Mouse (Mus musculus) hindbrain, embryonic 10.5 days (tissue): ENCODE measurements at regions not wholly inside any gene's neighbourhood (a gene's known extent, or its start where the extent isn't known, plus 50 kb on each side); places are given as distances from the start of the nearest gene placed in this dataset.

Source experiments
- DNase-seq: peaks from one replicate; pipeline ENCODE4 v3.0.0-alpha.2; 2017; ENCODE audit warnings: low spot score
- H3K27ac ChIP-seq: fragments of 300-500 bp; sonication (generic); 2 replicates; pipeline ENCODE4 v1.5.1; 2016; ENCODE audit warnings: mild to moderate bottlenecking, moderate library complexity
- H3K27me3 ChIP-seq: fragments of 300-500 bp; sonication (generic); 2 replicates; pipeline ENCODE4 v1.6.1; 2016; ENCODE audit warnings: mild to moderate bottlenecking; ENCODE audit not compliant: poor library complexity, insufficient read depth, severe bottlenecking
- H3K36me3 ChIP-seq: fragments of 300-500 bp; sonication (generic); 2 replicates; pipeline ENCODE4 v1.6.1; 2016; ENCODE audit warnings: mild to moderate bottlenecking, moderate library complexity
- H3K4me1 ChIP-seq: fragments of 300-500 bp; sonication (generic); replicated peaks from 2 replicates; pipeline ENCODE4 v1.6.1; 2016; ENCODE audit warnings: mild to moderate bottlenecking
- H3K4me3 ChIP-seq: fragments of 300-500 bp; sonication (generic); 2 replicates; pipeline ENCODE4 v1.5.1; 2016; ENCODE audit warnings: mild to moderate bottlenecking, moderate library complexity
- H3K9me3 ChIP-seq: fragments of 300-500 bp; sonication (generic); 2 replicates; pipeline ENCODE4 v1.6.1; 2016; ENCODE audit warnings: mild to moderate bottlenecking, moderate library complexity
- WGBS: fragments of 180-500 bp; shearing (Covaris S2); methylation state at CpG from one replicate; pipeline ENCODE4 v1.1.7; 2016; 5-methylcytosine and 5-hydroxymethylcytosine counted together

- 92% methylated on average over 6 of the region's 6 CpGs for WGBS
- H3K36me3 ChIP-seq = no peaks in the 10 kb centered on the region
- DNase-seq = no peak
- no peaks in the 10 kb centered on the region for H3K27me3 ChIP-seq
- H3K4me1 ChIP-seq = peaks cover 22% of the 10 kb centered on the region
- H3K9me3 ChIP-seq = no peaks in the 10 kb centered on the region
- H3K27ac ChIP-seq = no peak overlapping the region
- no peak overlapping the region for H3K4me3 ChIP-seq
These were observed 156.3 kb downstream of the Grm4 start for GRCm38 (mm10) chr17:27364899-27365298.

GRCm38 (mm10) chr17:27364338-27364737, 156.9 kb downstream of the Grm4 start:
- 91% methylated on average over 7 of the region's 7 CpGs for WGBS
- H3K4me3 ChIP-seq = no peak overlapping the region
- peaks cover 26% of the 10 kb centered on the region for H3K4me1 ChIP-seq
- no peak overlapping the region for H3K27ac ChIP-seq
- DNase-seq = no peak
- H3K27me3 ChIP-seq = no peaks in the 10 kb centered on the region
- no peaks in the 10 kb centered on the region for H3K9me3 ChIP-seq
- no peaks in the 10 kb centered on the region for H3K36me3 ChIP-seq

GRCm38 (mm10) chr17:27363911-27364310, 157.3 kb downstream of the Grm4 start:
- WGBS = 85% methylated on average over 6 of the region's 6 CpGs
- no peak for DNase-seq
- Histone ChIP-seq H3K27ac (no peak overlapping the region), H3K4me1 (peaks cover 30% of the 10 kb centered on the region), H3K4me3 (no peak overlapping the region), H3K36me3 (no peaks in the 10 kb centered on the region), H3K9me3 (no peaks in the 10 kb centered on the region), H3K27me3 (no peaks in the 10 kb centered on the region)

- Histone ChIP-seq H3K9me3 (no peaks in the 10 kb centered on the region), H3K36me3 (no peaks in the 10 kb centered on the region), H3K4me3 (no peak overlapping the region), H3K27me3 (no peaks in the 10 kb centered on the region), H3K27ac (no peak overlapping the region), H3K4me1 (peaks cover 38% of the 10 kb centered on the region)
- DNase-seq = no peak
- WGBS = 91% methylated on average over 8 of the region's 8 CpGs
These were observed 158.0 kb upstream of the Lemd2 start for GRCm38 (mm10) chr17:27362221-27362620.

GRCm38 (mm10) chr17:27361362-27361761, 157.1 kb upstream of the Lemd2 start:
- no peak for DNase-seq
- Histone ChIP-seq H3K27ac (no peak overlapping the region), H3K9me3 (no peaks in the 10 kb centered on the region), H3K36me3 (no peaks in the 10 kb centered on the region), H3K4me3 (no peak overlapping the region), H3K27me3 (no peaks in the 10 kb centered on the region), H3K4me1 (peaks cover 37% of the 10 kb centered on the region)
- WGBS = 74% methylated on average over 2 of the region's 2 CpGs

GRCm38 (mm10) chr17:27356862-27357261, 152.6 kb upstream of the Lemd2 start:
- Histone ChIP-seq H3K27me3 (no peaks in the 10 kb centered on the region), H3K9me3 (no peaks in the 10 kb centered on the region), H3K27ac (0 out of 2 replicates have a peak overlapping the region, but pooled peaks have one; percentile 23), H3K4me1 (peaks cover 31% of the 10 kb centered on the region), H3K4me3 (no peak overlapping the region), H3K36me3 (no peaks in the 10 kb centered on the region)
- WGBS = 91% methylated on average over 3 of the region's 3 CpGs
- DNase-seq = no peak

GRCm38 (mm10) chr17:27355717-27356116, 151.4 kb upstream of the Lemd2 start:
- H3K27me3 ChIP-seq = no peaks in the 10 kb centered on the region
- WGBS = 92% methylated on average over 9 of the region's 9 CpGs
- DNase-seq = no peak
- no peak overlapping the region for H3K4me3 ChIP-seq
- no peaks in the 10 kb centered on the region for H3K9me3 ChIP-seq
- H3K27ac ChIP-seq = no peak overlapping the region
- H3K4me1 ChIP-seq = peaks cover 27% of the 10 kb centered on the region
- H3K36me3 ChIP-seq = no peaks in the 10 kb centered on the region

- no peak overlapping the region for H3K4me3 ChIP-seq
- no peaks in the 10 kb centered on the region for H3K27me3 ChIP-seq
- DNase-seq = no peak
- WGBS = 94% methylated on average over 4 of the region's 4 CpGs
- peaks cover 20% of the 10 kb centered on the region for H3K4me1 ChIP-seq
- no peaks in the 10 kb centered on the region for H3K36me3 ChIP-seq
- H3K27ac ChIP-seq = no peak overlapping the region
- H3K9me3 ChIP-seq = no peaks in the 10 kb centered on the region
These were observed 150.8 kb upstream of the Lemd2 start for GRCm38 (mm10) chr17:27355056-27355455.

GRCm38 (mm10) chr17:27349911-27350310, 145.6 kb upstream of the Lemd2 start:
- WGBS = 93% methylated on average over 9 of the region's 9 CpGs
- Histone ChIP-seq H3K4me3 (no peak overlapping the region), H3K27ac (no peak overlapping the region), H3K4me1 (peaks cover 10% of the 10 kb centered on the region), H3K27me3 (no peaks in the 10 kb centered on the region), H3K36me3 (no peaks in the 10 kb centered on the region), H3K9me3 (no peaks in the 10 kb centered on the region)
- no peak for DNase-seq

- no peak overlapping the region for H3K27ac ChIP-seq
- 89% methylated on average over 4 of the region's 4 CpGs for WGBS
- DNase-seq = no peak
These were observed 145.2 kb upstream of the Lemd2 start for GRCm38 (mm10) chr17:27349432-27349831.

GRCm38 (mm10) chr17:27341952-27342890, 138.0 kb upstream of the Lemd2 start:
- Histone ChIP-seq H3K4me1 (peaks cover 45% of the 10 kb centered on the region), H3K4me3 (no peak overlapping the region), H3K27ac (peak overlapping the region; percentile 37), H3K27me3 (peaks cover 5% of the 10 kb centered on the region; the same call in 1 of the 2 replicates), H3K9me3 (no peaks in the 10 kb centered on the region), H3K36me3 (no peaks in the 10 kb centered on the region)
- DNase-seq = no peak
- 59% methylated on average over 13 of the region's 14 CpGs for WGBS

More at GRCm38 (mm10) chr17:27349432-27349831, 145.2 kb upstream of the Lemd2 start:
- Histone ChIP-seq H3K9me3 (no peaks in the 10 kb centered on the region), H3K36me3 (no peaks in the 10 kb centered on the region), H3K4me3 (no peak overlapping the region), H3K27me3 (no peaks in the 10 kb centered on the region), H3K4me1 (peaks cover 15% of the 10 kb centered on the region)

GRCm38 (mm10) chr17:27339823-27340222, 135.6 kb upstream of the Lemd2 start:
- no peak for DNase-seq
- Histone ChIP-seq H3K4me1 (peaks cover 52% of the 10 kb centered on the region), H3K27me3 (peaks cover 5% of the 10 kb centered on the region; the same call in 1 of the 2 replicates), H3K4me3 (no peak overlapping the region), H3K36me3 (no peaks in the 10 kb centered on the region), H3K27ac (no peak overlapping the region), H3K9me3 (no peaks in the 10 kb centered on the region)
- 84% methylated on average over 3 of the region's 3 CpGs for WGBS

- DNase-seq = no peak
- H3K9me3 ChIP-seq = no peaks in the 10 kb centered on the region
- no peak overlapping the region for H3K27ac ChIP-seq
- H3K4me3 ChIP-seq = no peak overlapping the region
- no peaks in the 10 kb centered on the region for H3K36me3 ChIP-seq
- H3K27me3 ChIP-seq = peaks cover 5% of the 10 kb centered on the region; the same call in 1 of the 2 replicates
- H3K4me1 ChIP-seq = peaks cover 47% of the 10 kb centered on the region
- WGBS = 75% methylated on average over 2 of the region's 2 CpGs
These were observed 135.0 kb upstream of the Lemd2 start for GRCm38 (mm10) chr17:27339261-27339660.
